ENCODE assay signal across 12 mouse cellular contexts in the genomic region with DNA sequence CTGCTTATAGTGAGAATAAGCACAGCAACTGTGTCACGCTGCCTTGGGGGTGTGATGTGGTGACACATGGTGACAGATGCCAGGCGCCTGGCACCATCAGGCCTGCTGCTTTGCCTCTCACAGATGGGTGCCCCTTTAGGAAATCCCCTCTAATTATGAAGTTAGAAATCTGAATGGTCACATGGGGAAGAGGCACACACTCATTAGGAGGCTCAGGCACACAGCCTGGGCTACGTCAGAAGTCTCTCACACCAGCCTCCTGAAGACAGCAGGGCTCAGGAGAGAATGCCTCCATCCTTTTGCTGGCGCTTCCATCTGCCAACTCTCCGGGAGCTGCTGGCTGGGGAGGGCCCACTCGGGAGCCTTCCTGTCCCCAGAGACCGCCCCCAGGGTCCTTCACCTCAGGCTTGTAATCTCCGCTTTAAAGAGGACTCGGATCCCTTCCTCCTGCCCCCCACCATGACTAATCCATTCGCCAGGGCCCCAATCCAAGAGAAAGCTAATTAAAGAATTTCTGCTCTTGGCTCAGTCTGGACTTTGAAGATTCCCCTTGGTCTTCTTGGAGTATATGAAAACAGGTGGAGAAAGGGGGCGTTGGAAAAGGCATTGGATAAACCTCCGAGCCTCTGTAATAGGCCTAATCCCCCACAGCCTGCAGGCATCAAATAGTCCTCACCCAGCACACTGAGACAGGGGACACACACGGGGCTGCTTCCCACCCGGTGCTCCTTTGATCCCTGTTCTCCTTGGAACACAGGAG. TPM values are rescaled to one million over a fixed set of nuclear protein-coding genes. Genes with fewer than 3 reads are reported as not detected.
DNase-seq lines count a peak whose midpoint lies in the region; ATAC-seq lines count a peak whose summit lies in the region.
"Had no signal": no experiment of that assay in that cellular context is flagged by ENCODE, and none has a peak within 500 bp of the region (broad histone marks: within the 10 kb centered on the region; RNA-seq: fewer than 3 reads in every experiment).

No protein-coding gene starts in this region.

- intact Hi-C loops in left cerebral cortex, postnatal 36 days (cut with DNase I), result loop anchor here (5.0 kb wide), 1 partner anchor 84 kb away; no protein-coding TSS in a partner anchor

- H3K4me1 ChIP-seq in neural tube, embryonic 11.5 days (ENCODE audit: control insufficient read depth, insufficient read depth, low read length), result peaks cover 18% of the 10 kb centered on the region
- peaks cover 47% of the 10 kb centered on the region for H3K4me1 ChIP-seq in forebrain, embryonic 15.5 days
- H3K4me1 ChIP-seq in kidney, embryonic 15.5 days, result peaks cover 52% of the 10 kb centered on the region

- no peaks in the 10 kb centered on the region for H3K9me3 ChIP-seq in neural tube, embryonic 11.5 days (ENCODE audit: control insufficient read depth, low read length)
- no peaks in the 10 kb centered on the region for H3K9me3 ChIP-seq in forebrain, embryonic 15.5 days
- H3K9me3 ChIP-seq in kidney, embryonic 15.5 days (replicated peaks), result no peaks in the 10 kb centered on the region
- H3K9me3 ChIP-seq: liver, embryonic 13.5 days had no signal

- H3K36me3 ChIP-seq in neural tube, embryonic 11.5 days (ENCODE audit: control insufficient read depth, insufficient read depth, low read length), result no peaks in the 10 kb centered on the region
- H3K36me3 ChIP-seq in forebrain, embryonic 15.5 days, result no peaks in the 10 kb centered on the region
- no peaks in the 10 kb centered on the region for H3K36me3 ChIP-seq in kidney, embryonic 15.5 days
- H3K36me3 ChIP-seq: liver, embryonic 13.5 days had no signal

- no peak overlapping the region; the same call in 1 of the 2 replicates for H3K4me2 ChIP-seq in neural tube, embryonic 11.5 days (ENCODE audit: low read depth)
- no peak overlapping the region for H3K4me2 ChIP-seq in forebrain, embryonic 15.5 days (replicated peaks)
- H3K4me2 ChIP-seq in kidney, embryonic 15.5 days, result no peak overlapping the region
- H3K4me2 ChIP-seq: liver, embryonic 13.5 days had no signal

- no peak overlapping the region for H3K4me3 ChIP-seq in neural tube, embryonic 11.5 days (ENCODE audit: low read depth, low read length)
- no peak overlapping the region for H3K4me3 ChIP-seq in forebrain, embryonic 15.5 days
- no peak overlapping the region for H3K4me3 ChIP-seq in kidney, embryonic 15.5 days (replicated peaks)
- H3K4me3 ChIP-seq: liver, embryonic 13.5 days had no signal

- peaks cover 19% of the 10 kb centered on the region for H3K27me3 ChIP-seq in neural tube, embryonic 11.5 days (ENCODE audit: control insufficient read depth, insufficient read depth, low read length)
- no peaks in the 10 kb centered on the region for H3K27me3 ChIP-seq in forebrain, embryonic 15.5 days
- H3K27me3 ChIP-seq in kidney, embryonic 15.5 days, result peaks cover 72% of the 10 kb centered on the region

- H3K9ac ChIP-seq in neural tube, embryonic 11.5 days (ENCODE audit: low read length), result peak overlapping the region; percentile 10; the same call in 1 of the 2 replicates
- H3K9ac ChIP-seq in forebrain, embryonic 15.5 days (replicated peaks), result no peak overlapping the region
- H3K9ac ChIP-seq in kidney, embryonic 15.5 days, result no peak overlapping the region
- H3K9ac ChIP-seq: liver, embryonic 13.5 days had no signal

- WGBS in neural tube, embryonic 11.5 days, result 34% methylated on average over 14 of the region's 14 CpGs
- WGBS in forebrain, embryonic 15.5 days, result 11% methylated on average over 14 of the region's 14 CpGs
- 57% methylated on average over 14 of the region's 14 CpGs for WGBS in kidney, embryonic 15.5 days

- no peak overlapping the region for H3K27ac ChIP-seq in neural tube, embryonic 11.5 days (ENCODE audit: low read depth, low read length)
- H3K27ac ChIP-seq in forebrain, embryonic 15.5 days (replicated peaks), result peak overlapping the region; percentile 79
- no peak overlapping the region for H3K27ac ChIP-seq in kidney, embryonic 15.5 days
- H3K27ac ChIP-seq: liver, embryonic 13.5 days had no signal

- 0 out of 2 replicates have a peak, but pooled peaks have one; percentile 13 for ATAC-seq in neural tube, embryonic 11.5 days (ENCODE audit: insufficient read depth, low FRiP score, low TSS enrichment)
- peak; percentile 90 for ATAC-seq in forebrain, embryonic 15.5 days (replicated peaks)
- no peak for ATAC-seq in kidney, embryonic 15.5 days (replicated peaks; ENCODE audit: low FRiP score)

- DNase-seq in neural tube, embryonic 11.5 days (ENCODE audit: low spot score), result no peak
- no peak for DNase-seq in neural tube, embryonic 10.5 days (ENCODE audit: extremely low spot score, low spot score)
- DNase-seq in left cerebral cortex, postnatal 36 days (ENCODE audit: low spot score in 2 of 2), result peak; percentile 69 to 72
- peak; percentile 40 to 66 for DNase-seq in right cerebral cortex, postnatal 36 days (ENCODE audit: low spot score in 2 of 2)
- no peak for DNase-seq in ovary, postnatal 36 days (ENCODE audit: low spot score)
- DNase-seq: adrenal gland, postnatal 25 days; kidney, adult 18-20 months; liver, embryonic 13.5 days had no signal

RNA-seq across cellular contexts. Expression of gene Flrt1, which starts 22.3 kb away (rescaled TPM):
- polyA plus RNA-seq in neural tube, embryonic 11.5 days (2014; fragmentation: Nextera tagmentation; extraction: Ambion mirVana), result 6.6 and 7.5 TPM in 2 replicates
- 14.9 and 18.9 TPM in 2 replicates for polyA plus RNA-seq in forebrain, embryonic 15.5 days (2015; fragmentation: Nextera tagmentation; extraction: Ambion mirVana)
- total RNA-seq in left cerebral cortex, postnatal 36 days (2021), result 10 to 100 TPM; 36.2 to 41.7 TPM
- polyA plus RNA-seq in kidney, embryonic 15.5 days (2015; fragmentation: Nextera tagmentation; extraction: Ambion mirVana), result 4.4 and 5.0 TPM in 2 replicates
- total RNA-seq: granulocyte monocyte progenitor cell, adult 5-6 weeks; MEL had no signal

RNA-seq across cellular contexts. Expression of gene Macrod1, which starts 26.6 kb away (rescaled TPM):
- polyA plus RNA-seq in neural tube, embryonic 11.5 days (2014; fragmentation: Nextera tagmentation; extraction: Ambion mirVana), result 3.2 and 3.3 TPM in 2 replicates
- polyA plus RNA-seq in forebrain, embryonic 15.5 days (2015; fragmentation: Nextera tagmentation; extraction: Ambion mirVana), result 5.8 and 6.0 TPM in 2 replicates
- total RNA-seq in left cerebral cortex, postnatal 36 days (2021), result 10 to 100 TPM; 14.1 to 17.6 TPM
- 13.9 and 14.8 TPM in 2 replicates for polyA plus RNA-seq in kidney, embryonic 15.5 days (2015; fragmentation: Nextera tagmentation; extraction: Ambion mirVana)

RNA-seq across cellular contexts. Expression of gene Stip1, which starts 43.4 kb away (rescaled TPM):
- polyA plus RNA-seq in neural tube, embryonic 11.5 days (2014; fragmentation: Nextera tagmentation; extraction: Ambion mirVana), result 423 and 425 TPM in 2 replicates
- 243 and 245 TPM in 2 replicates for polyA plus RNA-seq in forebrain, embryonic 15.5 days (2015; fragmentation: Nextera tagmentation; extraction: Ambion mirVana)
- 100 to 1,000 TPM; 179 to 201 TPM for total RNA-seq in left cerebral cortex, postnatal 36 days (2021)
- 290 and 298 TPM in 2 replicates for polyA plus RNA-seq in kidney, embryonic 15.5 days (2015; fragmentation: Nextera tagmentation; extraction: Ambion mirVana)

Comparison
In these comparisons a context has a peak if more than half of its experiments do, and no peak if none do; other contexts are left out.
1. DNase-seq: peak in left cerebral cortex, postnatal 36 days (2 of 2) and right cerebral cortex, postnatal 36 days (2 of 2); none in neural tube, embryonic 11.5 days (single experiment), neural tube, embryonic 10.5 days (single experiment) and ovary, postnatal 36 days (single experiment).